Mouse (Mus musculus) layer of hippocampus, postnatal 36 days (tissue): ENCODE data around the gene Ascc1. TPM values are rescaled to one million over a fixed set of nuclear protein-coding genes. Genes with fewer than 3 reads are reported as not detected.
"Not testable (repeated sequence)": the region's sequence is repeated elsewhere in the genome, so short reads cannot be mapped to it uniquely, and the experiment has no call there.

Experiments used
- DNase-seq, 2 experiments: peaks; one replicate each; pipeline ENCODE4 v3.0.0; 2022
- total RNA-seq, 2 experiments: library from RNA; stranded (reverse); gene quantifications; 2 replicates each; pipeline ENCODE4 v1.2.3; 2021

The Ascc1 gene
- total RNA-seq, 2 experiments from 2014 or later: 14.3 to 18.1 TPM

DNA sequence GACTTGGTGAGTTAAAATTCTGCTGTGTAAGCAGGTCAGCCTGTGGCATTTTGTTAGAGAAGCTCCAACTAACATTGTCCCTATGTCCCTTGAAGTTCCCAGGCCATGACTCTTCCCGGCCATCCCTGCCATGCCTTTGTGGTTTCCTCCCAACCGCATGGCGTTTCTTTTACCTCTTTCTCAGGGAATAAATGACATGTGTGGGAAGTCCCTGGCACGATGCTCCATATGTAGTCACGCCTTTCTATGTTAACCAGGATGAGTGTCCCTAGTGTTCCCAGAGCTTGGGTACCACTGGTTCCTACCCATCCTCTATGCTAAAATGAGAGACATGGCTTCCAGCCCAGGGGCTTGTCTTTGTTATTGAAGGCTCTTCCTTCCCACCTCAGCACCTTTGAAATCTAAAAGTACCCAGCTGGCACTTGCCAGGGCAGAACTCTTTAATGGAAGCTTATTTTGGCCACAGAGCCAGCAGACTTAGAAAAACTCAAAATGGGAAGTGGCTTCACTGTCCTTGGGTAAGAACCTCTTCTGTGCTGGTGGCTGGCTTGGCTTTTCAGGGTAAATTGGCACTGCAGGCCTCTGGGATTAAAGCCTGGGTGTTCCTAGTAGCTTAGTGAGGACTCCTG lies 24.8 kb upstream of the Ascc1 start:
- DNase-seq: no peak

DNA sequence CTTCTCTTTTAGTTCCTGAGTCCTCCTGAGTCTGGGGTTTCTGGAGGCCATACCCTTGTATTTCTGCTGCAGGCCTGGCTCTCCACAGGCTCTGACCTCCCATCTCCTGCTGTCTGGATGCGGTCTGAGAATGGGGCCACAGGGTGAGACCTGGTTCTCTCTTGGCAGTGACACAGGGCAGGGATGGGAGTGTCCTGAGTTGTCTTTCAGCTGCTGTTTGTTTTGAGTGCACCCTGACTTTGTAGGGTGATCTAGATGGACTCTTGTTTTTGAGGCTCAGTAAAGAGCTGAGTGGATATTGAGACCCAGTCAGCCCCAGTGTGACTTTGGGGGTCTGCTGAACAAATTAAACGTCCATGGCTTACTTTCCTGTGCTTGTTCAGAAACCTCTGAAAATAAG lies 24.2 kb upstream of the Ascc1 start:
- no peak for DNase-seq

DNA sequence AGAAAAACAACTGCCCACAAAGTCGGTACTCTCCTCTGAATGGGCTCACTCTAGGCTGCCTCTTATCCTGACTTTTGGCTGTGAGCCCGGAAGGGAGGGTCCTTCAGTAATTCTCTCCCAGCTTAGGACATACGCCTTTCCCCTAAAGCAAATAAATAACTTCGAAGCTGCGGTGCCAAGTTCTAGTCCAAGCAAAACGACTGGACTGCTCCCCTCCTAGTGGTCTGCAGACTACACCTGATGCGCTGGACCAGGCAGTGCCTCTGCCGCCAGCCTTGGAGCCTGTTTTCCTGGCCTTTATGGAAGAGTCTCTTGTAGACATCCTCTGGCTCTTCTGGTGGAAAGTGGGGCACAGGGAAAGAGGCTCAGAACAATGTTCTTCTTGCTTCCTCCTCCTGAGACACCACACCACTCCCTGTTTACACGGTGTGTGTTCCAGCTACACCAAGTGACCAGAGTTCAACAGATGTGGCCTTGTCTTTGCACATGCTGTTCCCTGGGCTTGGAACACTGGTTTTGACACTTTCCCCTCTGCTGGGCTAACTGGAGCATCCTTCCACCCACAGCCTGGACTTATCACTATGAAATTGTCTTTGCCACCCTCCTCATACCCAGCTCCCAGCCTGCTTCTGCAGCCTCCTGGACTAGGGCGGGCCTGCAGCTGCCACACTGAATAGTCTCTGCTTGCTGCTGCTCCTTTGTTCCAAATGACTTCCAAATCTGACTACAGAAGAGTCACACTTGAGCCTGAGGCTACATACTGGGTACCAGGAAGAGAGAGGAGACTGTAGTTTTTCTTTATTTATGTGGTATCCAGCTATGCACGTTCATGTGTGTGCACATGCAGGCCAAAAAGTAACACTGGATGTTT lies 23.5 kb upstream of the Ascc1 start:
- no peak for DNase-seq

DNA sequence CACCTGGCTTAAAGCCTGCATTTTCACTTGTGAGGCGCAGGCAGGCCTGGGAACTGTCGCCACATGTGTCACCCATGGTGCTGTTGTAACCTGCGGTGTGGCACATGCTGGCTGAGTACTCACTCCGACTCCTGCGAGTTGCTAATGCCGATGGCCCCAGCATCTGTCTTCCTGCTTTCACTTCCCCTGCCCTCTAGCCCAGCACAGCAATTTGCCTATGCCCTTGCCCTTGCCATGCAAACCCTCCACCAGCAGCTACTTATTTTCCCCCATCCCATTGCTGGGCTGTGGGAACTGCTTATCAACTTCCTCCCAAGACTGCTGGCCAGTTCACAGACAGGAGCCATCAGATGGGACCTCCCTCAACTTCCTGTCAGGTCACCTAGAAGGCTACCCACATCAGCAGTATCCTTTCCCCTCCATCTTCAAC lies 21.8 kb upstream of the Ascc1 start:
- no peak for DNase-seq

DNA sequence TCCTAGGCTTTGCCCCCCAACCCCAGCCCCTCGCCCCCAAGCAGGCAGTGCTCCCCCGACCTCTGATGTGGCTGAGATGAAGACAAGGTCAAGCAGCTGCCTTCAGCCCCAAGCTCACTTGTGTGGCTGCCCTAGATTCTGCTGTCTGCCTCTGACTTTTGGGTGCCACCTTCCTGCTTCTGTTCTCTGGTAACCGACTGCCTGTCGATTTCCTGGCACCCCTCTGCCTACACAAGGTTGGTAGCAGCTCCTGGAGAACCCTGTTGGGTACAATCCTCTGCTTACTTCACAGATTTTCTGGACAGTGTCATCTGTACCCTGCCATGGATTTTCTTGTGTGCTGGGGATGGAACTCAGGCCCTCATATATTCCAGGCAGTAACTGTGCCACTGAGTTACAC lies 21.3 kb upstream of the Ascc1 start:
- no peak for DNase-seq

DNA sequence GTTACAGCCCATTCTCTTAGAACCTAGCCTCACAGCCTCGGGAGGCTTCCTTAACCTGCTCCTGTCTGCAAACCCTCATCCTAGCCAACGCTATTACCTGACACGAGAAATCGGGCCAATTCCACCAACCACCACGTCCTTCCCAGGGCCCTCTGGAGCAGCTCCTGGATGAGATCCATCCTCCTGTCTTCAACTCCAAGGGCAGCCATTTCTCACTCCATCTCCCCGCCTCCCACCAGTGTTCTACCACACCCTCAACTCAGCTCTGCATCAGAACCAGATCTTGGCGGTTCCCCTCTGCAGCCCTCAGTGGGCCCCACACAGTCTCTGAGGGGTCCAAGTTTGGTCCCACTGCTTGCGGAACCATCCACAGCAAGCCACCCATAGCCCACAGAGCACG lies 20.8 kb upstream of the Ascc1 start:
- no peak for DNase-seq

DNA sequence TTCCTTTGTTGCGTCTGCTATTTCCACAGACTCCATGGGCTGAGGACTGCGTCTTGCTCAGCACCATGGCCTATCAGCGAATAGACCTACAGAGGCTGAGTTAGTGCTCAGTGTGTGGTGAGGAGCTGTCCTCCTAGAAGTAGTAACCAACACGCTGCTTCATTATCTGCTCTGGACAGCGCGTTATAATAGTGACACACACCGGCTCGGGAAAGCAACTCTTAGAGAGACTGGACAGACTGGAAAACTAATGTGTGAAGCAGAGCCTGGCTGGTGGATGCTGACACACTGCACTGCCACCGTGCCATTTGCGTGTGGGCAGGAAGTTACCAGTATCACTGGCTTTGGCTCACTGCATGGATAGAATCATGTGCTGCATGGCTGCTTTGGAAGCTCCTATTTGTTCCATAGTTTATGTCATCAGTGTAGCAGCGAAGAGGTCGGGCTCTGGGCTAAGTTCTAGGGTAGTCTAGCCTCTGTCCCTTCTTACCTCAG lies 20.2 kb upstream of the Ascc1 start:
- DNase-seq: no peak

DNA sequence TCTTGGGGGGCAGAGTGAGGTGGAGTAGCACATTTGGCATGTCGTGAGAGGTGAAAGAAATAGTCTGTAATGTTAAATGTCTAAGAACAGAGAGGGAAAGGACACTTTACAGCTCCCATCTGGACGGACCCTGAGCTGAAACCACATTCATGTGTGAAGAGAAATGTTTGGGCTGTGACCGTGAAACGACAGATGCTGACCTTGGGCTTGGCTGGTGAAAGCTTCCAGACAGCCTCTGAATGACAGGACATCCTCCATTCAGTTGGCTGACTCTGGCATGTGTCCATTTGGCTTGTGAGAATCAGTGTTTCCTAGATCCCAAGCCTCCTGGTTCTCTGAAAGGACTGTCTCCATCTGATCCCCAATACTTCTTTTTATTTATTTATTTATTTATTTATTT lies 14.6 kb upstream of the Ascc1 start:
- no peak for DNase-seq

DNA sequence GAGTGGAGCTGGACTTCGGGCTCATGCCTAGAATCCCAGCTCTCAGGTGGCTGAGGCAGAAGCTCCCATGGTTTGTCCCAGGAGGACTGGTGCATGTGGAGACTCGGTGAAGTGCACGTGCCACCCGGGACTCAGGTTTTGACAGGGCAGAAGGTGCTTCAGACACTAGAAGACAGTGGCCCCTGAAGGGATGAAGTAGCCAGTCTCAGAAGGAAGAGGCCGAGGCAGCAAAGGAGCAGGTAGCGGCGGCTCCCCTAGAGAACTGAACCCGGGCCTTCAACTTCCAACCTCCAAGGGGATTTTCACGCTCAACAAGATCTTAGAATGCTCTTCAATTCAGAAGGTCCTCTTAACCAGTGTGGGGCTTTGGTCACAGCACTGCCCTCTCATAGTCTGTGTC lies 12.2 kb upstream of the Ascc1 start:
- no peak for DNase-seq

DNA sequence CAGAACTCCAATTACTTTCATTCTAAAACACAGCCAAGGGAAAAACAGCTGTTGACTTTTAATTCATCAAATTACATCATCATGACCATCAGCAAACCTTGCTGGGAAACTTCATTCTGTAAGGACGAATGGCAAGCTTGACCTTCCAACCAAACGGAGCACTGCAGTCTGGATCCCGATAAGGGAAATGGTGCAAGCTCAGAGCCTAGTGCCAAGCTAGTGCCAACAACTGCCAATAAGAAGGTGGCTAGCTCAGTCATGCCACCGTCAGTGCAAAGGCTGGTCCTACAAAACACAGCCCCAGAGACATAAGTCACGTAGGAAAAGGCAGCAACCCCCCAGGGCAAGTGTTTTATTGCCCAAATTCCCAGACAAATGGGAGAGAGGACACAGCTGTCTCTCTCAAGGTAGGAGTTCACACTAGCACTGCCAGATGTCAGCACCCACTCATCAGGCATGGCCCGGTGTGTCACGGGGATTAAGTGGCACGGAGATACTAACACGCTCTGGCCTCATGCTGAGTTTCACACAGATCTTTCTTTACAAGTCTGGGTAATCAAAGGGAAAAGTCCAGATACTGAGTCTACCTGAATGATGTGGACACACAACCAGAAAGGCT lies 11.2 kb upstream of the Ascc1 start:
- DNase-seq: no peak

DNA sequence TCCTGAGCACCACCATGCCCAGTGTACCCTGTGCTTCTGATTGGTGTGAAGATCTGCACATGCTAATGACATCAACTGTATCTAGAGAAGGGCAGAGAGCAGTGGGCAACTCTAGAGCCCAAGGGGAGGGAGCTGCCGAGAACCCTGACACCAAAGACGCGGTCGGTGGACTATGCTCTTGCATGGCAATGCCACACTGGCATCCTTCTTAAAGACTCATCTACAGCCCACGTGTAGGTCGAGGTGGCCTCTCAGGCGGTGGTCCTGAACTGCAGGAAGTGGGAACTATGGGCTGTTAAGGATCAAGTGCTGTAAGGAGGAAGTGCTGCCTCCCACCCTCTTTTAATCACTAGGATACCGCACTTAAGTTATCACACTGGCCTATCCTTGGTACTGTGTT lies 10.6 kb upstream of the Ascc1 start:
- no peak for DNase-seq

DNA sequence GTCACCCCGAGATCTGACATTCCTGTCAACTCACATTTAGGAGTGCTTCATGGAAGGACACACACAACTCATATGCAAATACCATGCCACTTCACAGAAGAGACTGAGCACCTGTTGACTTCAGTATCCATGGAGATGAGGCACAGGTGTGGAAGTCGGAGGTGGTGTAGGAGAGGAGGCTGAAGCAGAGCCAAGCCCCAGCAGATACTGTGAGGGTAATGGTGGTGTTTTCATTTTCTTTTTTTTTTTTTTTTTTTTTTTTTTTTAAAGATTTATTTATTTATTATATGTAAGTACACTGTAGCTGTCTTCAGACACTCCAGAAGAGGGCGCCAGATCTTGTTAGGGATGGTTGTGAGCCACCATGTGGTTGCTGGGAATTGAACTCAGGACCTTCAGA lies 8.8 kb upstream of the Ascc1 start:
- not testable (repeated sequence) for DNase-seq

DNA sequence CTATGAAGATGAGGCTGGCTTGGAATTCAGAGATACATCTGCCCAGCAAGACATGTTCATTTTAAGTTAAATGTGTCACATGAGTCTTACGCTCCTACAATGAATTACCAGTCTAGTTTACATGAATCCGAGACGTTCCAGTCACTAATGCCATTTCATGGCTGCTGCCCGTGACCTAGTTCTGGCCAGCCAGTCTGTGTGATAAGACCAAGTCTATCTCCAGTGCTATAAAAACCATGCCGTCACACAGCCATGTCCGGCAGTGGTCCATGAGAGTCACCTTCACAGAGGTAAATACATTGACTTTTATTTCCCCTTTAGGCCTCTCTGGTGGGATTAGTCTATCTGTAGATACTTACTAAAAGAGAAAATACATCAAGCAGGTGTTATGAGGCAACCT lies 6.7 kb upstream of the Ascc1 start:
- DNase-seq: no peak

DNA sequence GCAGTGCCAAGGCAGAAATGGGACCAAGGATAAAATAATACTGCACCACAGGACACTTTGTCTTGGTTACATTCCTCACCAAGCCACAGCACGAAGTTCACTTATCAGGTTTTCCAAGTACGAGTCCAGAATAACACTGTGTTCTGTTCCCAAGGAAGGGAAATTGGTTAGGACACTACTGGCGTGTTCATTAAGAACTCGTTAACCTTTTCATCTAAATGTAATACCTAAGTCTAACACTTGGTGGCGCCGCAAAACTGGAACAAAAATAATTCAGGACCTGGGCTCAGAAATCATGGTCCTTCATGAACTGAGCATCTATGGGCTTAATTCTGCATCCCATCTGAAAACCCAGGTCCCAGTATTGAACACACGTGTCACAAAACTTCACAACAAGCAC lies 5.0 kb upstream of the Ascc1 start:
- no peak for DNase-seq

DNA sequence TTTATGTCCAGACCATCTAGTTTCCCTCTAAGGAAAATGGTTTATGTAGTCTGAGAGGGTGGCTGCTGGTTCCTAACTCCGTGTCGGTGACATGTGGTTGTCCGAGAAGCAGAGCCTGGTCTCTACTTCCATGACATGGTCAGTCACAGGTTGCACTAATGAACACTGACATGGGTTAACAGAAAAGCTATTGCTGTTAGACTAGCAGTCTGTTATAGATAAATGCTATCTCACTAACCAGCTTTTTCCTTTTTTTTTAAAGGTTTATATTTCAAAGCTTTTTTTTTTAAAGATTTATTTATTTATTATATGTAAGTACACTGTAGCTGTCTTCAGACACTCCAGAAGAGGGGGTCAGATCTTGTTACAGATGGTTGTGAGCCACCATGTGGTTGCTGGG lies 3.5 kb upstream of the Ascc1 start:
- DNase-seq: no peak

DNA sequence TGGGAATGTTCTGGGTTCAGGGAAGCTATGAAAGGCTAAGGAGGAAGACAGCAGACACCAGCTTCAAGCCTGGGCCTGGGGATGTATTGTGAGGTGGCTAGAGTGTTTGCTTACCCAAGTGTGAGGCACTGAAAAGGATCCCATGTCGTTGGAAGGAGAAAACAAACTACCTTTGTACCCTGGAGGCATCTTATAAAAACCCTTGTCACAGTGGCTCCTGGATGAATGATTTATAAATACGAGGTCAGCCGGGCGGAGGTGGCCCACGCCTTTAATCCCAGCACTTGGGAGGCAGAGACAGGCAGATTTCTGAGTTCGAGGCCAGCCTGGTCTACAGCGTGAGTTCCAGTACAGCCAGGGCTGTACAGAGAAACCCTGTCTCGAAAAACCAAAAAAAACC lies 942 bp upstream of the Ascc1 start:
- DNase-seq: not testable (repeated sequence)

DNA sequence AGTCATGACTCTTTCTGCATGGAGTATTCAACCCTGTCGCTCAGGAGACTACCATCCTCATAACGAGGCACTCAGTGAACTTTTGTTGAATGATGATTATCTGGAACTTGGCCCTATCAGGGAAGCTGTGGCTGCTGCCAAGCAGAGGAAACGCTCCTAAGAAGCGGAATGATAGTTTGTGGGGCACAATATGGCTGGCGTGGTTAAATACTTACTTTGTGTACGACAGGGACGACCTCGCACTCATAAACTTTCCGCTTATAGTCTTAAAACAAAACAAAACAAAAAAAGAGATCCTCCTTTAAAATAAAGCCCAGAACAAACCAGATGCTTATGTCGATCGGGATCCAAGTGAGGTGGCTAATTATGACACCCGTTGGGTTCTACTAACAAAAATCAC lies 402 bp upstream of the Ascc1 start:
- no peak for DNase-seq

DNA sequence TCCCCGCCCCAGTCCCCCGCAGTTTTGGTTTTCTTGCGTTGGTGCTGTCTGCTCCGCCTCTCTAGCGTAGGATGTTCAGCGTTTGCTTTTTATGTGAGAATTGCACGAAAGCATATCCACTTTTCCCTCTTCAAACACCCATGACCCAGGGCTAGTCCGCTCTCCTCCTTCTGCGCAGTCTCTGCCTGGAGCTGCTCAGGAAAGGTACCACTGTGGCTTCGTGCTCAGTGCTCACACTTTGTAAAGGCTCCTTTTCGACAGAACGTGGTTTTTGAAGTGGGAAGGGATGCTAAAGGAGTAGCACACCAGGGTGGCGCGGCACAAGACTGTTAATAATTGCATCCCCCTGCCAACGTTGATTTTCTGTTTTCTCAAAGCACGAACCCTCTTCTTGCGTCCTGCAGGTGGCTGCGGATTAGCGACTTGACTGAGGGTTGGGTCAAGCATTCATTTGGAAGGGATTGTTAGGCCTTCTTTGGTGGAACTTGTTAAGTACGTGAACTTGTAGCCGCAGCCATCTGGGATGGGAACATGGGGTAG lies 678 bp downstream of the Ascc1 start:
- DNase-seq: peak in 1 of 2 experiments; percentile 31

DNA sequence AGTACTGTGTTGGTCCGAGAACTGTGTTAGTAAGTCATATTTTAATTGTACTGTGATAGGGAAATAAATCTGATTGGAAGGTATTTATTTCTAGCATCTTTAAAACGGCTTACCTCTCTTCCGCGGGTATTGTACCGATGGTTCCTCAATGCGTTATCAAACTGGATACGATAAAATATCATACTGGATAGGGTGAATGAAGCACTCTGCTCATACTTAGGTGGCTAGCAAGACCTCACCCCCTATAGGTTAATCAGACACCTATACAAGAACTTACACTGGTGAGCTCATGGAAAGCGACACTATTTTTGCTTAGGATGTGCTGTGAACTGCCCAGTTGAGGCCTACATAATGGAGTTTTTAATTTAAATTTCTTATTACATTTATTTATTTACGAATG lies 1.2 kb downstream of the Ascc1 start:
- no peak for DNase-seq

DNA sequence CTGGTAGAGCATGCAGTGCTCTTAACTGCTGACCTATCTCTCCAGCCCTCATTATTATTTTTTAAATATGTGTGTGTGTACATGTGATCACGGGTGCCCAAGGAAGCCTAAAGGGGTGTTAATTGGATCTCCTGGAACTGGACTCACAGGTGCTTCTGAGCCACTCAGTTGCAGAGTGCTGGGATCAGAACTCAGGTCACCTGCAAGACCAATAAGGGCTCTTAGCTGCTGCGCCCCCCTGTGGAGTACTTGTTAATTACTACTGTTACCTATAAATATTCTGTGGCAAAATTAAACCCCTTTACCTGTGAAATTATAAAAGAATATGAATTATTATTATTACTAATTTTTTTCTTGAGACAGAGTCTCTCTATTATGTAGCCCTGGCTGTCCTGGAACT lies 2.7 kb downstream of the Ascc1 start:
- DNase-seq: no peak

DNA sequence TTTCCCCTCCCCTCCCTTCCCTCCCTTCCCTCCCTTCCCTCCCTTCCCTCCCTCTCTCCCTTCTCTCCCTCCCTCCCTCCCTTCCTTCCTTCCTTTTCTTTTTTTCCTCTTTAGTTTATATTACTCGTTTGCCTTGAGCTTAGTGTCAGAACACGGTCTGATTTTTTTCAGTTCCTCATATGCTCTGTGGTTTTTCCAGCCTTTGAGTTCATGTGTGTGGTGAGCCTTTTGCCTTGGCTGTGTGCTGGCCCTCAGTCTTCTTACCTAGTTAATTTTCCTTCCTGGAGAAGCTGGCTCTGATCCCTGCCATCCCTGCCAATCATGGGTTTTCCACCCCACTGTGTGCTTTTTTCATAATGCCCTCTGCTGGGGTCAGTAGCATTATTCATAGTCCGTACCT lies 6.5 kb downstream of the Ascc1 start:
- no peak for DNase-seq

DNA sequence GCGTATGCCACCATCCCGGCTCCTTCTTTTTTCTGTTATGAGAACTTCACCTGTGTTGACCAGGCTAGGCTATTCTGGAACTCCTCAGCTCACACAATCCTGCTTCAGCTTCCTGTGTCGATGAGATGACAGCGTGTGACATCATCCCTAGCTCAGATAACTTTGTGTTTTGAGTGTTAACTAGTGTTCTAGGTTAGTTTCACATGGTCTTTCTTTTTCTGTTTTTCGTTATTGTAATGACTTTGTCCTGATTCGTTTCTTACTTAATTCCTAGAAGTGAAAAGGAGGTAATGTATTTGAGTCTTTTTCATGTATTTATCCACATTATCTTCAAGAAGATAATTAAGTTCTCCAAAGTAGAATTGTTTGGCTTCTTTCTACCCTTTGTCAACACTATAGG lies 13.6 kb downstream of the Ascc1 start:
- DNase-seq: no peak

DNA sequence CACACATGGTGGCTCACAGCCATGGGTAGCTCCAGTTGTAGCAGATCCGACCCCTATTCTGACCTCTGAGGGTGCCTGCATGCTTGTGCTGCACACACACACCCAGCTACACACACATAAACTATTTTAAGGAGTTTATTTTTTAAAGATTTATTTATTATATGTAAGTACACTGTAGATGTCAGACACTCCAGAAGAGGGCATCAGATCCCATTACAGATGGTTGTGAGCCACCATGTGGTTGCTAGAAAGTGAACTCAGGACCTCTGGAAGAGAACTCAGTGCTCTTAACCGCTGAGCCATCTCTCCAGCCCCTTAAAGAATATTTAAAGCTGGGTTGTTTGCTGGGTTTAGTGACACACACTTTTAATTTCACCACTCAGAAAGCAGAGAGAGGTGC lies 16.7 kb downstream of the Ascc1 start:
- no peak for DNase-seq
